Mouse (Mus musculus) MEL (cell line): ENCODE measurements at regions not wholly inside any gene's neighbourhood (a gene's known extent, or its start where the extent isn't known, plus 50 kb on each side); places are given as distances from the start of the nearest gene placed in this dataset.

Source experiments
- DNase-seq: peaks from one replicate; pipeline ENCODE4 v3.0.0; 2011; ENCODE audit warnings: low read depth, low spot score
- H3K27ac ChIP-seq: 2 replicates; pipeline ENCODE4 v1.5.1; 2012; ENCODE audit warnings: low read depth, mild to moderate bottlenecking, control low read depth, low read length, moderate library complexity; ENCODE audit not compliant: control insufficient read depth
- H3K27me3 ChIP-seq, 2 experiments: fragments of 150-350 bp in 1 of 2; sonication (generic) in 1 of 2; 2 replicates each; pipeline ENCODE4 v1.6.1; 2012; ENCODE audit warnings: low read length in 2 of 2, mild to moderate bottlenecking in 2 of 2, improper control_type of control experiment in 1 of 2, moderate library complexity in 1 of 2; ENCODE audit not compliant: insufficient read depth in 2 of 2, control insufficient read depth in 1 of 2
- H3K36me3 ChIP-seq, 2 experiments: 2 replicates each; pipeline ENCODE4 v1.6.1; 2012 to 2014; ENCODE audit warnings: low read length in 2 of 2, improper control_type of control experiment in 1 of 2, inconsistent platforms in 1 of 2, mild to moderate bottlenecking in 1 of 2; ENCODE audit not compliant: insufficient read depth in 2 of 2, control insufficient read depth in 1 of 2
- H3K4me1 ChIP-seq, 2 experiments: fragments of 150-350 bp in 1 of 2; sonication (generic) in 1 of 2; 2 replicates each; pipeline ENCODE4 v1.6.1; 2012; ENCODE audit warnings: low read length in 2 of 2, improper control_type of control experiment in 1 of 2, mild to moderate bottlenecking in 1 of 2; ENCODE audit not compliant: insufficient read depth in 2 of 2, control insufficient read depth in 1 of 2
- H3K4me3 ChIP-seq, 2 experiments: fragments of 150-350 bp in 1 of 2; sonication (generic) in 1 of 2; 2 replicates each; pipeline ENCODE4 v1.5.1; 2012; ENCODE audit warnings: low read depth in 2 of 2, low read length in 2 of 2, mild to moderate bottlenecking in 2 of 2, moderate library complexity in 2 of 2, control low read depth in 1 of 2, improper control_type of control experiment in 1 of 2; ENCODE audit not compliant: control insufficient read depth in 1 of 2, insufficient read depth in 1 of 2
- H3K79me2 ChIP-seq: 2 replicates; pipeline ENCODE4 v1.6.1; 2012; ENCODE audit warnings: mild to moderate bottlenecking, low read length, moderate library complexity; ENCODE audit not compliant: control insufficient read depth, poor library complexity, insufficient read depth
- H3K9ac ChIP-seq: 2 replicates; pipeline ENCODE4 v1.6.1; 2012; ENCODE audit warnings: low read depth, mild to moderate bottlenecking, control low read depth, low read length, moderate library complexity; ENCODE audit not compliant: control insufficient read depth, poor library complexity, severe bottlenecking
- H3K9me3 ChIP-seq: fragments of 150-350 bp; sonication (generic); replicated peaks from 2 replicates; pipeline ENCODE4 v1.6.1; 2012; ENCODE audit warnings: mild to moderate bottlenecking, low read length, improper control_type of control experiment, moderate library complexity; ENCODE audit not compliant: insufficient read depth
- CHD2 ChIP-seq: IDR thresholded peaks from 2 replicates; pipeline ENCODE4 v1.6.1; 2011; ENCODE audit warnings: low read length, improper control_type of control experiment
- CTCF ChIP-seq, 3 experiments: IDR thresholded peaks in 2 of 3; conservative IDR thresholded peaks in 1 of 3; 2 replicates each; pipeline ENCODE4 v1.5.1; 2011 to 2012; ENCODE audit warnings: low read length in 3 of 3, low read depth in 2 of 3, mild to moderate bottlenecking in 2 of 3, improper control_type of control experiment in 1 of 3, inconsistent platforms in 1 of 3, mixed read lengths in 1 of 3, moderate library complexity in 1 of 3; ENCODE audit not compliant: control insufficient read depth in 1 of 3, insufficient read depth in 1 of 3, poor library complexity in 1 of 3, severe bottlenecking in 1 of 3
- ELF1 ChIP-seq: IDR thresholded peaks from 2 replicates; pipeline ENCODE4 v1.6.1; 2014; ENCODE audit warnings: low read depth, mild to moderate bottlenecking, inconsistent platforms, low read length, improper control_type of control experiment, moderate library complexity
- EP300 ChIP-seq, 2 experiments: IDR thresholded peaks; 2 replicates each; pipeline ENCODE4 v1.6.1; 2011; ENCODE audit warnings: improper control_type of control experiment in 2 of 2, low read length in 2 of 2, low read depth in 1 of 2, mild to moderate bottlenecking in 1 of 2
- GABPA ChIP-seq: IDR thresholded peaks from 2 replicates; pipeline ENCODE4 v1.6.1; 2012; ENCODE audit warnings: low read depth, mild to moderate bottlenecking, inconsistent platforms, low read length, improper control_type of control experiment, moderate library complexity
- JUND ChIP-seq: IDR thresholded peaks from 2 replicates; pipeline ENCODE4 v1.6.1; 2011; ENCODE audit warnings: low read depth, mild to moderate bottlenecking, improper control_type of control experiment, low read length
- MAX ChIP-seq: IDR thresholded peaks from 2 replicates; pipeline ENCODE4 v1.6.1; 2011; ENCODE audit warnings: low read length, improper control_type of control experiment
- MAZ ChIP-seq: IDR thresholded peaks from 2 replicates; pipeline ENCODE4 v1.6.1; 2012; ENCODE audit warnings: low read depth, mild to moderate bottlenecking, inconsistent platforms, low read length, improper control_type of control experiment
- MEF2A ChIP-seq: IDR thresholded peaks from 2 replicates; pipeline ENCODE4 v1.6.1; 2014; ENCODE audit warnings: low read depth, mild to moderate bottlenecking, inconsistent platforms, low read length, improper control_type of control experiment; ENCODE audit not compliant: poor library complexity, insufficient replicate concordance, severe bottlenecking; ENCODE audit errors: extremely low read depth
- MXI1 ChIP-seq: IDR thresholded peaks from 2 replicates; pipeline ENCODE4 v1.6.1; 2011; ENCODE audit warnings: mild to moderate bottlenecking, low read depth, low read length, improper control_type of control experiment
- NELFE ChIP-seq: IDR thresholded peaks from 2 replicates; pipeline ENCODE4 v1.6.1; 2011; ENCODE audit warnings: low read depth, low read length, improper control_type of control experiment
- SMC3 ChIP-seq: IDR thresholded peaks from 2 replicates; pipeline ENCODE4 v1.6.1; 2011; ENCODE audit warnings: low read depth, low read length, improper control_type of control experiment
- TBP ChIP-seq: IDR thresholded peaks from 2 replicates; pipeline ENCODE4 v1.8.0; 2011; ENCODE audit warnings: low read depth, low read length, improper control_type of control experiment
- UBTF ChIP-seq: IDR thresholded peaks from 2 replicates; pipeline ENCODE4 v1.6.1; 2012; ENCODE audit warnings: low read depth, mild to moderate bottlenecking, inconsistent platforms, low read length, improper control_type of control experiment, moderate library complexity, borderline replicate concordance; ENCODE audit not compliant: insufficient read depth
- USF2 ChIP-seq, 2 experiments: IDR thresholded peaks; 2 replicates each; pipeline ENCODE4 v1.6.1; 2011 to 2012; ENCODE audit warnings: improper control_type of control experiment in 2 of 2, low read length in 2 of 2, borderline replicate concordance in 1 of 2, inconsistent platforms in 1 of 2, low read depth in 1 of 2, mild to moderate bottlenecking in 1 of 2; ENCODE audit not compliant: insufficient read depth in 1 of 2

DNA sequence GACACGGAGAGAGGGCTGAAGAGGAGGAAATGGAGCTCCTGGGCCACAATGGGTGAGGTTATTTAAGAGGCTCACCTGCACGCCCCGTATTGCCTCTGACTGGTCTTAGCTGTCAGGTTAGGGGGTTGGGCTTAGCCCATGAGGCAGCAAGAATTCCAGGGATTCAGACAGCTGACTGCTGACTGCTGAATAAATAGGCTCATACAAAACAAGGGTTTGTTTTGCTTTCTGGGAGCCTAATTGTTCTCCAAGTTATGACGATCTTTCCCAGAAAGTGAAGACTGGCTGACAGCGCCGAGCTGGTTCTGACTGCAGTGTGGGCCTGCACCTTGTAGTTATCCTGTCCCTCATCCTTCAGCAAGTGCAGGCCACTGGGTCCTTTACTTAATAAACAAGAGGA is 370.1 kb upstream of the Ubash3b start (continued):
- TF ChIP-seq UBTF (no peak), TBP (no peak)

DNA sequence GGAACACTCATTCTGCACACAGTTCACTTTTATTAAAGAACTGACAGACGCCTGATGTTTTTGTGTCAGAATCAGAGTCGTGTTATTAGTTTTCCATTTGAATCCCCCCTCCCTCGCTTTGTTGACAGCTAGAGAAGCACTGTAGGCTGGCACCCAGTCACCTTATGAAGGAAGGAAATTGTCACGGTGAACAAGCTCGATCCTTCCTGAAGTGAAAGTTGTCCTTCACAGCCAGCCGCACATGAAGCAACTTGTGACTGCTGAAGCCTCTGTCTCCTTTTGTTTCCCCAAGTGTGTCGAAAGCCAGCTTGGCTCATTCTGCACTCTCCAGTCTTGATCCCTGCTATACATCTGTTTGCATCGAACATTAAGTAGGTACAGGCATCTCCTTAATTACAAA is 364.6 kb upstream of the Ubash3b start:
- Histone ChIP-seq H3K4me3 (no peak overlapping the region), H3K27ac (no peak overlapping the region), H3K9me3 (no peaks in the 10 kb centered on the region), H3K36me3 (no peaks in the 10 kb centered on the region), H3K27me3 (no peaks in the 10 kb centered on the region), H3K79me2 (no peaks in the 10 kb centered on the region), H3K9ac (no peak overlapping the region), H3K4me1 (no peaks in the 10 kb centered on the region)
- no peak for DNase-seq
- TF ChIP-seq MAX (no peak), SMC3 (no peak), JUND (no peak), MXI1 (no peak), CTCF (IDR thresholded peaks at IDR 0.05 in 2 of 3, conservative IDR thresholded peaks at IDR 0.05 in 1 of 3; ENCODE audit: control insufficient read depth in 1 of 3, insufficient read depth in 1 of 3, low read depth in 2 of 3, low read length in 3 of 3, poor library complexity in 1 of 3, severe bottlenecking in 1 of 3) (no peak), NELFE (no peak), GABPA (no peak), ELF1 (no peak), USF2 (IDR thresholded peaks at IDR 0.05; ENCODE audit: borderline replicate concordance in 1 of 2, insufficient read depth in 1 of 2, low read depth in 1 of 2, low read length in 2 of 2) (no peak), CHD2 (no peak), EP300 (IDR thresholded peaks at IDR 0.05; ENCODE audit: low read depth in 1 of 2, low read length in 2 of 2) (no peak), MAZ (no peak), MEF2A (no peak)

DNA sequence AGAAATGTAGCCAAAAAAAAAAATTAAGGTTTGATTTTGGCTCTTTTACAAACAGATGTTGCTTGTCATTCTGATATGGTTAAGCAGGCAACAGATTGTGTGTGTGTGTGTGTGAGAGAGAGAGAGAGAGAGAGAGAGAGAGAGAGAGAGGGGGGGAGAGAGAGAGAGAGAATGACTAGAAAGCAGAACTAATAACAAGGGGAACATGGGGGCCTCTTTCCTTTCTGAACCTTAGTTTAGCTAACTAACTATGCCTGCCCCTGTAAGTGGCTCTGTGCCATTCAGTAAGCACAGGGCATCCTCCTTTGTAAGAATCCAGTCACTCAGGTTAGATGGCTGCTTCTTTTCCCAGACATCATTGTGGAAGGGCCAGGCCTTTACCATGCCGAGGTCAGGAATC is 364.0 kb upstream of the Ubash3b start:
- no peak overlapping the region for H3K4me3 ChIP-seq
- no peak for TF ChIP-seq EP300 (IDR thresholded peaks at IDR 0.05; ENCODE audit: low read depth in 1 of 2, low read length in 2 of 2)

More for the DNA sequence above, 364.0 kb upstream of the Ubash3b start:
- Histone ChIP-seq H3K36me3 (no peaks in the 10 kb centered on the region), H3K9ac (no peak overlapping the region), H3K27me3 (no peaks in the 10 kb centered on the region), H3K9me3 (no peaks in the 10 kb centered on the region), H3K79me2 (no peaks in the 10 kb centered on the region), H3K27ac (no peak overlapping the region), H3K4me1 (no peaks in the 10 kb centered on the region)
- DNase-seq = no peak
